Mouse (Mus musculus) liver, adult (tissue): ENCODE measurements around the gene Txndc2.

Source experiments
- GATA4 ChIP-seq: IDR thresholded peaks from 2 replicates; pipeline ENCODE4 v1.6.1; 2014; ENCODE audit warnings: mild to moderate bottlenecking, low read length; ENCODE audit not compliant: insufficient replicate concordance

Txndc2 gene

GRCm38 (mm10) chr17:65606014-65606413 is 36.0 kb downstream of the Txndc2 start:
- TF ChIP-seq GATA4: no peak

DNA sequence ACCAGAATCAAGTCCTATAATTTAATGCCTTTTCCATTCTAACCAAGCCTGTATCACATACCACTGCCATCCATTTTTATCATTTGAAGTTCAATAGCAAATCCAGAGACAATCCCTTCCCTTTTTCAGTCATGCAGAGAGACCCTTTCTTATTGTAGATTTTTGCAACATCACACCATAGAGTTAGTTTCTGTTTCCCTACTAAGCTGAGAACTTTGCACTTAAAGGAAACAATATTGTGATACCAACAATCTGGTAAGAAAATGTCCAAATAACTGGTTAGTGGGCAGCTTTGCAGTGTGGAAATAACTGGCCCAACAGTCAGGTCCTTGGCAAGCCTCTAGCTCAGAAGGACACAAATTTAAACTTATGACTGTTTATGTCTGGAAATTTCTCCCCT is 37.1 kb downstream of the Txndc2 start:
- TF ChIP-seq GATA4: no peak

GRCm38 (mm10) chr17:65604315-65604714 is 37.7 kb downstream of the Txndc2 start:
- no peak for TF ChIP-seq GATA4

DNA sequence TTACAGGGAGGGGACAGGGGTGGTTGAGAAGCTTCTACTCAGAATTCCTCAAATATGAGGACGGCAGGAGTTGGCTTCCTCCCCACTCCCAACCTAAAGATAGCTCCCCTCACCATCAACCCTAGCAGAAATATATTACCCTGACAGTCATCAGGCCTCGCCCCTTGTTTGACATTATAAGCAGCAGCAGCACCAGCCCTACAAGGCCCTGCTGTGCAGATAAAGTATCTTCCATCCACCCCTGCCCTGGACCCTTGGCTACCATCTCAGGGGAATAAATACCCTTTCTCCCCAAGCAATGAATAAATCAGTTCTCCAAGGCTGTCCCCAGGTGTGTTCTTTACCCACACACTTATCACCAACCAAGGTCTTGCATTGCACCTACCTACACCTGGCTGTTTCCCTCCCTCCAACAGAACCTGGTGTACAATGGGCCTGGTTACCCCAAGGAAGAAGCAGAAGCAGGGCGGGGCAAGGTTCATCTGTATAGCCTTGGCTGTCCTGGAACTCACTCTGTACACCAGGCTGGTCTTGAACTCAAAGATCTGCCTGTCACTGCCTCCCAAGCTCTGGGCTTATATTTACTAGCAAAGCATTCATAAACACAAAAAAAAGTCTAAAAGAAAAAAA is 44.0 kb downstream of the Txndc2 start:
- TF ChIP-seq GATA4: no peak

- TF ChIP-seq GATA4: no peak
Measured at GRCm38 (mm10) chr17:65594687-65595086, 47.3 kb downstream of the Txndc2 start.
